7 mouse cellular contexts compared by ENCODE assay signal in genomic region chr17:33910346-33911051, GRCm38 (mm10). TPM values are rescaled to one million over a fixed set of nuclear protein-coding genes. Genes with fewer than 3 reads are reported as not detected.
DNase-seq lines count a peak whose midpoint lies in the region; ATAC-seq and TF ChIP-seq lines count a peak whose summit lies in the region.

No protein-coding gene starts in this region.

- H3K27ac ChIP-seq in neural tube, embryonic 11.5 days (ENCODE audit: low read depth, low read length), result no peak overlapping the region
- H3K27ac ChIP-seq in embryonic facial prominence, embryonic 12.5 days, result peak overlapping the region; percentile 88
- H3K27ac ChIP-seq in intestine, embryonic 16.5 days (ENCODE audit: low read length), result peak overlapping the region; percentile 96
- H3K27ac ChIP-seq in small intestine, adult 2 months (ENCODE audit: insufficient read depth, low read depth, low read length), result peak overlapping the region; percentile 97

- peak overlapping the region; percentile 68 for H3K4me2 ChIP-seq in neural tube, embryonic 11.5 days (ENCODE audit: low read depth)
- peak overlapping the region; percentile 98 for H3K4me2 ChIP-seq in embryonic facial prominence, embryonic 12.5 days (replicated peaks)
- H3K4me2 ChIP-seq in intestine, embryonic 16.5 days (ENCODE audit: low read depth, low read length), result peak overlapping the region; percentile 65

- no peak for TF ChIP-seq CTCF in small intestine, adult 2 months (IDR thresholded peaks at IDR 0.05; ENCODE audit: extremely low read depth, insufficient read length, insufficient replicate concordance, low read depth, low read length)

- peaks cover 15% of the 10 kb centered on the region for H3K4me1 ChIP-seq in neural tube, embryonic 11.5 days (ENCODE audit: control insufficient read depth, insufficient read depth, low read length)
- peaks cover 29% of the 10 kb centered on the region for H3K4me1 ChIP-seq in embryonic facial prominence, embryonic 12.5 days
- peaks cover 16% of the 10 kb centered on the region for H3K4me1 ChIP-seq in intestine, embryonic 16.5 days (ENCODE audit: control insufficient read depth, insufficient read depth, low read length)
- H3K4me1 ChIP-seq in small intestine, adult 2 months (ENCODE audit: control insufficient read depth, insufficient read depth, insufficient read length, low read length), result peaks cover 10% of the 10 kb centered on the region

- peak overlapping the region; percentile 85 for H3K4me3 ChIP-seq in neural tube, embryonic 11.5 days (ENCODE audit: low read depth, low read length)
- H3K4me3 ChIP-seq in embryonic facial prominence, embryonic 12.5 days, result peak overlapping the region; percentile 80
- peak overlapping the region; percentile 91 for H3K4me3 ChIP-seq in intestine, embryonic 16.5 days (ENCODE audit: low read length)
- peak overlapping the region; percentile 85 for H3K4me3 ChIP-seq in small intestine, adult 2 months (ENCODE audit: low read depth, low read length)

- no peaks in the 10 kb centered on the region for H3K27me3 ChIP-seq in neural tube, embryonic 11.5 days (ENCODE audit: control insufficient read depth, insufficient read depth, low read length)
- H3K27me3 ChIP-seq in embryonic facial prominence, embryonic 12.5 days, result no peaks in the 10 kb centered on the region
- H3K27me3 ChIP-seq in intestine, embryonic 16.5 days (replicated peaks; ENCODE audit: control insufficient read depth, insufficient read depth, low read length), result no peaks in the 10 kb centered on the region
- H3K27me3 ChIP-seq in small intestine, adult 2 months (ENCODE audit: control insufficient read depth, insufficient read depth, low read length), result no peaks in the 10 kb centered on the region

- no peak for DNase-seq in neural tube, embryonic 11.5 days (ENCODE audit: low spot score)
- DNase-seq in neural tube, embryonic 10.5 days (ENCODE audit: extremely low spot score, low spot score), result no peak
- no peak for DNase-seq in spleen, postnatal 4 days (ENCODE audit: low spot score in 2 of 2)
- no peak for DNase-seq in right cerebral cortex, adult 2 months (ENCODE audit: low spot score in 2 of 2)

- H3K9me3 ChIP-seq in neural tube, embryonic 11.5 days (ENCODE audit: control insufficient read depth, low read length), result no peaks in the 10 kb centered on the region
- H3K9me3 ChIP-seq in embryonic facial prominence, embryonic 12.5 days, result no peaks in the 10 kb centered on the region
- H3K9me3 ChIP-seq in intestine, embryonic 16.5 days (ENCODE audit: control insufficient read depth, low read length), result no peaks in the 10 kb centered on the region

- no peak for TF ChIP-seq POLR2A in small intestine, adult 2 months (IDR thresholded peaks at IDR 0.05; ENCODE audit: low read depth, low read length)

- H3K36me3 ChIP-seq in neural tube, embryonic 11.5 days (ENCODE audit: control insufficient read depth, insufficient read depth, low read length), result peaks cover 23% of the 10 kb centered on the region
- H3K36me3 ChIP-seq in embryonic facial prominence, embryonic 12.5 days, result peaks cover 41% of the 10 kb centered on the region
- H3K36me3 ChIP-seq in intestine, embryonic 16.5 days (ENCODE audit: control insufficient read depth, insufficient read depth, low read length), result peaks cover 23% of the 10 kb centered on the region
- peaks cover 35% of the 10 kb centered on the region for H3K36me3 ChIP-seq in small intestine, adult 2 months (ENCODE audit: control insufficient read depth, insufficient read depth, low read length)

- WGBS in neural tube, embryonic 11.5 days, result 56% methylated on average over 11 of the region's 11 CpGs
- 42% methylated on average over 11 of the region's 11 CpGs for WGBS in embryonic facial prominence, embryonic 12.5 days
- WGBS in intestine, embryonic 16.5 days, result 45% methylated on average over 11 of the region's 11 CpGs
- WGBS in small intestine, adult 2 months, result 33% methylated on average over 11 of the region's 11 CpGs

- no peak for ATAC-seq in neural tube, embryonic 11.5 days (ENCODE audit: insufficient read depth, low FRiP score, low TSS enrichment)
- ATAC-seq in embryonic facial prominence, embryonic 12.5 days (ENCODE audit: insufficient number of reproducible peaks, insufficient read depth, low FRiP score, low TSS enrichment), result no peak
- ATAC-seq in intestine, embryonic 16.5 days, result no peak

- peak overlapping the region; percentile 77 for H3K9ac ChIP-seq in neural tube, embryonic 11.5 days (ENCODE audit: low read length)
- H3K9ac ChIP-seq in embryonic facial prominence, embryonic 12.5 days, result peak overlapping the region; percentile 80
- H3K9ac ChIP-seq in intestine, embryonic 16.5 days (ENCODE audit: low read depth, low read length), result peak overlapping the region; percentile 99

RNA-seq across cellular contexts. Expression of gene Daxx, which starts 1.3 kb away (rescaled TPM):
- polyA plus RNA-seq in neural tube, embryonic 11.5 days (2014; fragmentation: Nextera tagmentation; extraction: Ambion mirVana), result 61.2 and 61.4 TPM in 2 replicates
- polyA plus RNA-seq in embryonic facial prominence, embryonic 12.5 days (2016; fragmentation: Nextera tagmentation; extraction: Ambion mirVana), result 70.1 and 72.8 TPM in 2 replicates
- polyA plus RNA-seq in intestine, embryonic 16.5 days (2015; fragmentation: Nextera tagmentation; extraction: Ambion mirVana), result 37.6 and 41.6 TPM in 2 replicates
- 20.7 and 48.6 TPM in 2 replicates for polyA plus RNA-seq in small intestine, adult 2 months (2012; rRNA removed)

RNA-seq across cellular contexts. Expression of gene Tapbp, which starts 5.2 kb away (rescaled TPM):
- 12.9 and 16.2 TPM in 2 replicates for polyA plus RNA-seq in neural tube, embryonic 11.5 days (2014; fragmentation: Nextera tagmentation; extraction: Ambion mirVana)
- 20.0 and 25.0 TPM in 2 replicates for polyA plus RNA-seq in embryonic facial prominence, embryonic 12.5 days (2016; fragmentation: Nextera tagmentation; extraction: Ambion mirVana)
- polyA plus RNA-seq in intestine, embryonic 16.5 days (2015; fragmentation: Nextera tagmentation; extraction: Ambion mirVana), result 44.5 and 45.8 TPM in 2 replicates
- polyA plus RNA-seq in small intestine, adult 2 months (2012; rRNA removed), result 151 and 367 TPM in 2 replicates

RNA-seq across cellular contexts. Expression of gene Zbtb22, which starts 5.2 kb away (rescaled TPM):
- 10.5 and 11.2 TPM in 2 replicates for polyA plus RNA-seq in neural tube, embryonic 11.5 days (2014; fragmentation: Nextera tagmentation; extraction: Ambion mirVana)
- polyA plus RNA-seq in embryonic facial prominence, embryonic 12.5 days (2016; fragmentation: Nextera tagmentation; extraction: Ambion mirVana), result 21.6 and 21.9 TPM in 2 replicates
- 12.9 and 15.0 TPM in 2 replicates for polyA plus RNA-seq in intestine, embryonic 16.5 days (2015; fragmentation: Nextera tagmentation; extraction: Ambion mirVana)
- polyA plus RNA-seq in small intestine, adult 2 months (2012; rRNA removed), result 64.1 and 134 TPM in 2 replicates

RNA-seq across cellular contexts. Expression of gene Platr17, which starts 5.6 kb away (rescaled TPM):
- not detected in 2 replicates for polyA plus RNA-seq in neural tube, embryonic 11.5 days (2014; fragmentation: Nextera tagmentation; extraction: Ambion mirVana)
- polyA plus RNA-seq in embryonic facial prominence, embryonic 12.5 days (2016; fragmentation: Nextera tagmentation; extraction: Ambion mirVana), result 0.35 and 0.38 TPM in 2 replicates
- polyA plus RNA-seq in intestine, embryonic 16.5 days (2015; fragmentation: Nextera tagmentation; extraction: Ambion mirVana), result 0.40 TPM in 1 of 2 replicates, not detected in the other
- polyA plus RNA-seq in small intestine, adult 2 months (2012; rRNA removed), result not detected in 2 replicates

RNA-seq across cellular contexts. Expression of gene Rgl2, which starts 18.8 kb away (rescaled TPM):
- 38.7 and 42.6 TPM in 2 replicates for polyA plus RNA-seq in neural tube, embryonic 11.5 days (2014; fragmentation: Nextera tagmentation; extraction: Ambion mirVana)
- 60.9 and 64.8 TPM in 2 replicates for polyA plus RNA-seq in embryonic facial prominence, embryonic 12.5 days (2016; fragmentation: Nextera tagmentation; extraction: Ambion mirVana)
- polyA plus RNA-seq in intestine, embryonic 16.5 days (2015; fragmentation: Nextera tagmentation; extraction: Ambion mirVana), result 24.4 and 25.9 TPM in 2 replicates
- polyA plus RNA-seq in small intestine, adult 2 months (2012; rRNA removed), result 45.3 and 60.7 TPM in 2 replicates
